Mouse (Mus musculus) urinary bladder, postnatal 0 days (tissue): ENCODE results near the gene Slc25a10. TPM values are rescaled to one million over a fixed set of nuclear protein-coding genes. Genes with fewer than 3 reads are reported as not detected.

Source experiments
- polyA plus RNA-seq: library from polyadenylated mRNA; unstranded; fragments of >200 nt; fragmentation: Nextera tagmentation; extraction: Ambion mirVana; gene quantifications from 2 replicates; pipeline ENCODE4 v1.2.1, GENCODE M21; 2015

The Slc25a10 gene
- 34.6 and 38.5 TPM in 2 replicates for polyA plus RNA-seq

DNA sequence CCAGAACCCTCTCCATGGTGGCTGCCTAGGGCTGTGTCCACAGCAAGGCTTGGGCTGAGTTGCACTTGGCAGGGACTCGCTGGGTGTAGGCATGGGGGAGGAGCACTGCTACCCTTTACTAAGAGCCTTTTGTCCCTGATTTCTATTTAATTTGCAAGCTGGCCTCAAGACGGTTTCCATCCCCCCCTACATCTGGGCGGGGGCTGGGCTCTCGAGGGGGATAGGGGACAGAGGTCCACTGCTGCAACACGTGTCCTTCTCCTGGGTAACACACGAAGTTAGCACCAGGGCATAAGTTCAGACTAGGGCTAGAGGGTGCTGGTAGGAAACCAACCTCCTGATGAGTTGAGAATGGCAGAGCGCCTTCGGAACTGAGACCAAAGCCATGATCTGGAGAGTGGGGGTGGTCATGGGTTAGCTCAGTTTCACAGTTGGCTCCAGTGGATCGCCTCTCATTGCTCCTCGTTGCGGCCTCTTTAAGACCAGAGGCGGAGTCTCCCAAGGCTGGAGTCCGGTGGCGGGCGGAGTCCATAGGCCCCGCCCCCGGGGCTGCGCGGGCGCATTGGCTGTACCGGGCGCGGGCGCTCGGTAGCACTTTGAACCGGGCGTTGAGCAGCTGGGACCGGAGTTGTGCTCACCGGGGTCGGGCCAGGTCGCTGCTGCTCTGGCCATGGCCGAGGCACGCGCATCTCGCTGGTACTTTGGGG, at the start of gene Slc25a10:
TSS of gene Slc25a10 (plus strand) at position 524 of the 707 bp plus-strand sequence.

DNA sequence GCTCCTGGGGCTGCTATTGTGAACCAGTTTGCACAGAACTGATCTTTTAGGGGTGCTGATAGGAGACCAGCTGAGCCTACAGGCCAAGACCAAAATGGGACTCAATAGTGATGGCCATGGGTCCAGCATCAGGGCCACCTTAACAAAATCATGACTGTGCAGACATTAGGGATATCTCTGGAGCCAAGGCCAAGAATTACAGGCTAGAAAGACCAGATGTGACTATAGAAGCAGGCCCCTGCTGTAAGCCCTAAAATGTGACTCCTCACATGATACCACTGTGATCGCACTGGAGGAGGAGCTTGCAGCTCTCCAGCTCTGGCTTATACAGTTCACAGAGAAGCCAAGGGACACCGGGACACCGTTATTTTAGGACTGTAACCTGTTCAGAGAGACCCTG, 49.3 kb upstream of the Slc25a10 start, which contains the start of gene Tspan10:
TSS of gene Tspan10 (plus strand) at position 301 of the 400 bp plus-strand sequence.

DNA sequence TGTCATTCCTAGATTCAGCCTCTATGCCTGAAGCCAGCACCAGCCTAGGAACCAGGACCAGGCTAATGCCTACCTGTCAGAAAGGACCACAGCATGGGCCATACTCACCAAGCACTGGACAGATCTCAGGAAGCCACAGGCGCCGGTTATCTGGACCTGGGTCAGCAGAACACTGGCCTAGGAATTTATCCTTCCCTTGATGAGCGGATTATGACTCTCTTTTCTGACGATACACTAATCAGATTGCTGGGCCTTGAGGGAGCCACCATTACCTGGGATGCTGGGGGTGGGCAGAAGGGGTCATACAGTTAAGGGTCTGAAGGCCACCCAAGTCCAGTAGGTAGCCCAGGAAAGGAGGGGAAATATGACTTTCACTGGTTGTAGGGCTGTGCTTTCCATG, 38.3 kb upstream of the Slc25a10 start, which contains the start of gene Pde6g:
TSS of gene Pde6g (minus strand) at position 195 of the 400 bp plus-strand sequence.

DNA sequence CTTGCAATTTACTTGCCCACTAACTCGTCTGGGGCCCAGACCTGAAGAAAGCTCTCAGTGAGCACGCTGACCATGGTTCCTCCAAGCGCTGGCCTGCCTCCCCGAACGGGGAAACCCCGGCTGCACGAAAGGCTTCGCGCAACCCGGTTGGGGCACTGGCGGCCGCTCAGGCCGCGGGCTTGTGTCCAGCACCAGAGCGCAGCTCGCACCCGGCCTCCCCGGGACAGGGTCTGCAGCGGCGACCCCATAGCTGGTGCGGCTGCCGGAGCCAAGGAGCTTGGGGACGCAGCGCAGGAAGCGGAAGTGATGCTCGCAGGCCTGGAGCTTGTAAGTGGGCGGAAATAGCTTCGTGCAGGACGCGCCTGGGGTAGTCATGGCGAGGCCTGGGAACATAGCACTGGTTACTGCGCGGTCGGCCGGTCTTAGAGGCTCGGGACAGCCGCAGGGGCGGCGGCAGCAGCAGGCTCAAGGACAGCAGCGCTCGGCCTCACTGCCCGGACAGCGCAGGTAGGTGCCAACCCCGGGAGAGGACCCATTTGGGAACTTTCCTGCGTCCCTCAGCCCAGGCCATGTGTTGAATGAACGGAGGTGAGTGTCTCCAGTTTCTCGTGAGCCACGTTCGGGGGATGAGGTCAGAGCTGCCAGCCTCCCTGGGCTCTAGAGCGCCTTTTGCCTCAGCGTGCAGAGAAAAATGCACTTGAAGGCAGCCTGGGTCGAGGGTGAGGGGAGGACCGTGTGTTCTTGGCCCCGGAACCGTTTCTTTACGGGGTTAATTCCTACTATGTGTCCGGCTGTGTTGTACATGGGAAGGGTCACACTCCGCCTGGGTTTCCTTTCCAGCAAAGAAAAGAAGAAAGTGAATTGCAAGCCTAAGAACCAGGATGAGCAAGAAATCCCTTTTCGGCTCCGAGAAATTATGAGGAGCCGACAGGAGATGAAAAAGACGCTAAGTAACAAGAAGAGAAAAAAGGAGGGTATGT, 33.6 kb upstream of the Slc25a10 start, which contains the start of the genes Oxld1 and Ccdc137:
TSS of gene Oxld1 (minus strand) at position 297 of the 980 bp plus-strand sequence.
TSS of gene Ccdc137 (plus strand) at position 344 of the 980 bp plus-strand sequence.

DNA sequence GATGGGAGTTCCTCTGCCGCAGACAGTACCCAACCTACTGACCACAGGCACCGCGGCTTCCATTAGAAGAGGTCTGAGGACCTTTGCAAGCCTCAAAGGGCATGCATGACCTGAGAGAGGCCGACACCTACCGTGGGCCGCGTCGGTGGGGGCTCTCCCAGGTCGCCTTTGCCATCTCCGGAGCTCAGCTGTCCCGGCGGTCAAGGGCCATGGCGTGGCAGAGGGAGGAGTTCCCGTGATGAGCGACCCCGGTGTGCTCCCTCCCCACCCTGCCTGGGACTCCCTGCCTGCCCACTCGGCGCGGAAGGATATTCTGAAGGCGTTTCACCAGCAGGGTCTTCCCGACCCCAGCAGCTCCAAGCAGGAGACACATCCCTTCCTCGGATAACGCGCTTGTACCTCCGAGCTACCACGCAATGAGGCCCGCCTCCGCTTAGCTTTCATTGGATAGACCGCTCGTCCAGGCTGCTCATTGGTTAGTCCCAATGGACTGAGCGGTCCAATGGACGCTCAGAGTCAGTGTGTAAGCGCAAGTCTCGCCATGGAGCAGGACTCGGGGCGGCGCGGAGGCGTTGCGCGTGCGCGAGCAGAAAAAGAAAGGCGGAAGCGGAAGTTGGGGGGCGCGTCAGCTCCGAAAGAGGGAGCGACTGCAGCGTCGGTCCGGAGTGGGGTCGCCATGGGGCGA, 24.4 kb upstream of the Slc25a10 start, which contains the start of gene Arl16:
TSS of gene Arl16 (minus strand) at position 557 of the 685 bp plus-strand sequence.

DNA sequence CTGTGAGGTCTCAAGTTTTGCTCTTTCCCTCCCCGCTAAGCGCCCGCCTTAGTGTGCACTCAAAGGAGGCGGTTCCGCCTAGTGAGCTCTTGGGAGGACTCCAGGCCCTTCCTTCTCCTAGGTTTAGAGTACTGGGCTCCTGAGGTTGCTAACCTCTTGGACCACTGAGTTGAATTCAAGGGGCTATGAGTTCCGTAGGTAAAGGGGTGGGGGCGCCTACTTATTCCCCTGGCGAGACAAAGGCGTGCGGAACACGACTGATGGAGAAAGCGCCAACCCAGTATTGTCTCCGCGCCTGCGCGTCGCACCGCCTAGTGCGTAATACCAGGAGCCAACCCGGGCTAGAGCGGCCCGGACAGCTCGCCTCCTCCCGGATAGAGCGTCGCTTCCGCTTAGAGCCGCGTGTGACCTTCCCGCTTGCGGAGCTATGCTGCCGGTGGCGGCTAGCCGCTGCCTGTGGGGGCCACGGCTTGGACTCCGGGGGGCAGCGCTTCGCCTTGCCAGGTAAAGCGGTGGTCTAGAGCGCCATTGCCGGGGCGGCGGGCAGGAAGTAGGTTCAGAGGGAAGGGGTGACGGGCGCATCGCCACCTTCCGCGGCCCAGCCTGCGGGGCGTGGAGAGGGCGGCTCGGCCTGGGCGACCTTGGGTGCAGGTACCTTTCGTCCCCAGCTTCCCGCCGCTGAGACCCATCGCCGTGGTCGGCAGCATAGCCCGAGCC, 7.2 kb upstream of the Slc25a10 start, which contains the start of gene Mrpl12:
TSS of gene Mrpl12 (plus strand) at position 349 of the 717 bp plus-strand sequence.

DNA sequence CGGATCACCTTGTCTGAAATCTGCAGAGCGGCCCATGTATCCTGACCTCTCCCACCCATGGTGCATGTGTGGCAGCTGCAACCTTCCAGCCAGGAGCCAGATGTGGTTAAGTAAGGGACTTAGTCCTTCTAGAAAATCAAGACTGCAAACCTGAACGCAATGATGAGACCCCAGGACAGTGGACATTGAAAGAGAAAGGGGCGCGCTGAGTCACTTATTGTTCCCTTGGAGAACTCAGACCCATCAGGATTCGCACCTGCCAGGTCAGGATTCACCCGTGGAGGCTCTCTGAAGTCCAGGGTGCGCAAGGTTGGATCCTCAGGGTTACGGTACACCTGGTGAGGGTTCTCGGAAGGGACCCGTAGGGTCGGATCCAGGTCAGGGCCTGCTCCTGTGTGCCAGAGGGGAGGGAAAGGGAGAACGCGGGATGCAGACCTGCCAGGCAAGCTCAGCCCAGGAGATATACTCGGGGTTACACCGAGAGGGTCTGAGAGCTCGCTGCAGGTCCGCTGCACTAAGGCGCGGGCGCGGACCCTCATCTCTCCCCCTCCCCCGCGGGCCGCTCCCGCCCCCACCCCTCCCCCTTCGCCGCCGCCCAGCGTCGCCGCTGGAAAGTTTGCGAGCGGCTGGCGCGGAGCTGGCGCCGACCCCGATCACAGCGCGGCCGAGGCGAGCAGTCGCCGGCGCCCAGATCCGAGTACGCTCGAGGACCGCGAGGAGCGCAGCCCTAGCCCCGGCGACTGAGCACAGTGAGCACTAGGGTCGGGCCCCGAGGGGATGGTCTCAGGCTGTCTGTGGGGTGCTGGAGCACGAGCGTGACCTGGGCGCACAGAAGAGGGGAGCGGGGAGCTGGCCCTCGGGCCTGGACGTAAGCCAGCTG, 38.7 kb downstream of the Slc25a10 start, which contains the start of gene Gcgr:
TSS of gene Gcgr (plus strand) at position 615 of the 880 bp plus-strand sequence.

Other genes starting within 250 kb of the Slc25a10 start
- 2,099 and 2,365 TPM in 2 replicates for gene Actg1, start 143.3 kb upstream of the Slc25a10 start, polyA plus RNA-seq
- 0.40 and 0.50 TPM in 2 replicates for gene Fscn2, start 130.3 kb upstream of the Slc25a10 start, polyA plus RNA-seq
- 14.0 and 14.3 TPM in 2 replicates for gene Faap100, start 113.1 kb upstream of the Slc25a10 start, polyA plus RNA-seq
- gene Nploc4, start 54.1 kb upstream of the Slc25a10 start, polyA plus RNA-seq = 16.9 and 18.8 TPM in 2 replicates
- gene Tspan10, start 49.2 kb upstream of the Slc25a10 start, polyA plus RNA-seq = not detected in 2 replicates
- gene Pde6g, start 38.3 kb upstream of the Slc25a10 start, polyA plus RNA-seq = not detected in 2 replicates
- gene Oxld1, start 33.8 kb upstream of the Slc25a10 start, polyA plus RNA-seq = 17.1 and 17.8 TPM in 2 replicates
- gene Ccdc137, start 33.7 kb upstream of the Slc25a10 start, polyA plus RNA-seq = 13.1 and 15.9 TPM in 2 replicates
- 29.6 and 31.2 TPM in 2 replicates for gene Arl16, start 24.2 kb upstream of the Slc25a10 start, polyA plus RNA-seq
- 91.2 and 100 TPM in 2 replicates for gene Mrpl12, start 7.2 kb upstream of the Slc25a10 start, polyA plus RNA-seq
- 0.93 and 0.97 TPM in 2 replicates for gene Gcgr, start 38.9 kb downstream of the Slc25a10 start, polyA plus RNA-seq
- gene Mcrip1, start 57.9 kb downstream of the Slc25a10 start, polyA plus RNA-seq = 157 and 172 TPM in 2 replicates
- gene Ppp1r27, start 59.3 kb downstream of the Slc25a10 start, polyA plus RNA-seq = not detected in 2 replicates
- 515 and 546 TPM in 2 replicates for gene P4hb, start 81.4 kb downstream of the Slc25a10 start, polyA plus RNA-seq
- 458 and 475 TPM in 2 replicates for gene Arhgdia, start 89.8 kb downstream of the Slc25a10 start, polyA plus RNA-seq
- gene Alyref, start 106.5 kb downstream of the Slc25a10 start, polyA plus RNA-seq = 162 and 194 TPM in 2 replicates
- gene Anapc11, start 106.6 kb downstream of the Slc25a10 start, polyA plus RNA-seq = 165 and 166 TPM in 2 replicates
- 0.43 and 1.1 TPM in 2 replicates for gene Npb, start 116.6 kb downstream of the Slc25a10 start, polyA plus RNA-seq
- gene Pcyt2, start 126.1 kb downstream of the Slc25a10 start, polyA plus RNA-seq = 72.3 and 111 TPM in 2 replicates
- 24.9 and 25.5 TPM in 2 replicates for gene Sirt7, start 133.4 kb downstream of the Slc25a10 start, polyA plus RNA-seq
- gene Mafg, start 141.8 kb downstream of the Slc25a10 start, polyA plus RNA-seq = 19.3 and 22.6 TPM in 2 replicates
- gene Pycr1, start 151.9 kb downstream of the Slc25a10 start, polyA plus RNA-seq = 22.5 and 33.3 TPM in 2 replicates
- gene Myadml2, start 156.3 kb downstream of the Slc25a10 start, polyA plus RNA-seq = 0.28 TPM in 1 of 2 replicates, not detected in the other
- gene Notum, start 169.3 kb downstream of the Slc25a10 start, polyA plus RNA-seq = 2.6 and 4.4 TPM in 2 replicates
- 72.0 and 79.9 TPM in 2 replicates for gene Aspscr1, start 181.1 kb downstream of the Slc25a10 start, polyA plus RNA-seq
- 94.9 and 105 TPM in 2 replicates for gene Cenpx, start 221.9 kb downstream of the Slc25a10 start, polyA plus RNA-seq
- gene Lrrc45, start 222.1 kb downstream of the Slc25a10 start, polyA plus RNA-seq = 21.2 and 22.0 TPM in 2 replicates
- gene Rac3, start 229.6 kb downstream of the Slc25a10 start, polyA plus RNA-seq = 10.7 and 14.6 TPM in 2 replicates
- 31.5 and 35.7 TPM in 2 replicates for gene Dcxr, start 235.4 kb downstream of the Slc25a10 start, polyA plus RNA-seq
- gene Cbr2, start 240.3 kb downstream of the Slc25a10 start, polyA plus RNA-seq = 81.7 and 93.4 TPM in 2 replicates